Mouse (Mus musculus): ENCODE results near the gene Rims4. TPM values are rescaled to one million over a fixed set of nuclear protein-coding genes. Genes with fewer than 3 reads are reported as not detected.
A peak's percentile ranks its signal among the peaks of the same experiment; 100 is the strongest.

The Rims4 gene
- 100 to 1,000 TPM; 171 to 180 TPM for total RNA-seq (2021)
- long read RNA-seq, experiment 1, full-length matches to known transcripts = 49 of 141 reads
- long read RNA-seq, experiment 1, partial matches to known transcripts = 7 of 141 reads
- long read RNA-seq, experiment 1, other reads (novel, unspliced or antisense) = 85 of 141 reads
- long read RNA-seq, experiment 2, full-length matches to known transcripts = 14 of 37 reads
- long read RNA-seq, experiment 2, partial matches to known transcripts = 1 of 37 reads
- long read RNA-seq, experiment 2, other reads (novel, unspliced or antisense) = 22 of 37 reads

- DNase-seq = peak; percentile 92 to 94
Observed at GRCm38 (mm10) chr2:163918317-163919258, at the start of gene Rims4. Gene Rims4 (minus strand): TSS chr2:163918683.

DNA sequence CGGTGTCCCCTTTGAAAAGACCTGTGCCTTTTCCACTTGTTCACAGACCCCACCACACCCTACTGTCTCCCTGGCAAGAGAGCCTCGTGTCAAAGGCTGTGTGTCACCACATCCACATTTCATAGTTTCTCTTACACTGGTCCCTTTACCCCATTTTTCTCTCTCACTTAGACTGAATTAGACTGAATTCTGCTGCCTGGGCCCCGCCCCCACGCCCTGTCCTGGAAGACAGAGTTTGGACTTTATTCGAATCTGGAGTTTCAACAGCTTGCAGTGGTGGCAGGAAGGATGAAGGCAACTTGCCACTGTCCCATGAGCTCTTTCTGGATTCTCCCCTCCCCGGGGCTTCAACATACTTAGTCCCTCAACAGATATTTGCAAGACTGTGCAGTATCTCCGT is 47.2 kb upstream of the Rims4 start:
- DNase-seq = peak in 1 of 2 experiments; percentile 28

- peak; percentile 76 to 78 for DNase-seq
Observed at GRCm38 (mm10) chr2:163964606-163965560, 46.4 kb upstream of the Rims4 start.

- no peak for DNase-seq
Observed at GRCm38 (mm10) chr2:163953622-163954310, 35.3 kb upstream of the Rims4 start.

- DNase-seq = peak; percentile 80 to 81
Observed at GRCm38 (mm10) chr2:163951770-163952169, 33.3 kb upstream of the Rims4 start.

GRCm38 (mm10) chr2:163947976-163948375 is 29.5 kb upstream of the Rims4 start:
- no peak for DNase-seq

DNA sequence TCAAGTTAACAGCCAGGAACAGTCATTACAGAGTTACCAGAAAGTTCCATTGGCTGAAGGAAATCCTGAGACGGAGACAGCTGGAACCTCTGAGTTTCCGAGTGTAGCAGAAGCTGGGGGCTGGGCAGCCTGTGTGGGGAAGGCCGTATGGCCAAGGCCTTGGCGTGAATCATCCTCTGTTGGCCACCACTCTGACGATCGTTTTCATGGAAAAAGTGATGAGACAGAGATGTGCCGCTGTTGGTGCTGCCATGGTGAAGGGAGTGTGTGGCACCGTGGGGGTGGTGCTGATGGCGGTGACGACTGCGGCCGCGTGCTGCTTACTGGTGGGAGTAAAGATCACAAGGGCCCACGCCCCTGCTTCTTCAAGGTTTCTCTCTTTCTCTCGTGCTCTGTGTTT is 27.7 kb upstream of the Rims4 start:
- DNase-seq = peak; percentile 92

- peak; percentile 62 to 71 for DNase-seq
Observed at GRCm38 (mm10) chr2:163944511-163944910, 26.0 kb upstream of the Rims4 start.

DNA sequence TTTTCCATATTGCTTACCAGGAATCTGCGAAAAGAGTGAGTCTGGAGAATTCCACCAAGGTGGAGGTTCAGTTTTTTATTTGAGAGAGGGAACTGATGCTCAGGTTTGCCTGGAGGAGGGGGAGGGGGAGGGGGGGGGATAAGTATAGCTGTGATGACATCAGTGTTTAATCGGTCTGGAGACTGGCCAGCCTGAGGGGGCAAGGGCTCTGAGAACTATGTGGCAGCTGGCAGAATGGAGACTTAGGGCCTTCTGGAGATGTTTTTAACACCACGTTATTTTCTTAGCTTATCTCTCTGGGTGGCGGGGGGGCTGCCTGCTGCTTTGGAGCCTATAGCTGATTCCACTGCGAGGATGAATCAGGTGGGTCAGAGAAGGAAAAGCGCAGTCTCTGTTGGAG is 24.6 kb upstream of the Rims4 start:
- DNase-seq = peak in 1 of 2 experiments; percentile 27

DNA sequence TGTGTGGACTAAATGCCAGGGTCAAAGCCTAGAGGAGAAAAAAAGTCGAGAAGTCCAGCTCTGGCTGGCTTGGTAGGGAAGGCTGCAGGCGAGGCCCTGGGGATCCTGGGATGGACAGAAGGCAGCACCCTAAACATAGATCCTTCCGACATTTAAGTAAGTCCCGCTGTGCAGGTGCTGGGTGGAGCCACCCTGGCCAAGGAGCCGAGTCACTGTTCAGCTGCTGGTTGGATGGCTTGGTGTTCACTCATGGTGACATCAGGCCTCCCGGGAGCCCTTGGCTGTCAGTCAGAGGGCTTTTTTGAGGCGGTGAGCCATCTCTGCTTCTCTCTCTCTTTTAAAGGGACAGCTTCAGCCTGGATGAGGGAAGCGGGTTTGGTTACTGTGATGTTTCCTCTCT is 21.0 kb upstream of the Rims4 start:
- DNase-seq = peak; percentile 87 to 88

- peak in 1 of 2 experiments; percentile 29 for DNase-seq
Observed at GRCm38 (mm10) chr2:163932151-163932550, 13.7 kb upstream of the Rims4 start.

DNA sequence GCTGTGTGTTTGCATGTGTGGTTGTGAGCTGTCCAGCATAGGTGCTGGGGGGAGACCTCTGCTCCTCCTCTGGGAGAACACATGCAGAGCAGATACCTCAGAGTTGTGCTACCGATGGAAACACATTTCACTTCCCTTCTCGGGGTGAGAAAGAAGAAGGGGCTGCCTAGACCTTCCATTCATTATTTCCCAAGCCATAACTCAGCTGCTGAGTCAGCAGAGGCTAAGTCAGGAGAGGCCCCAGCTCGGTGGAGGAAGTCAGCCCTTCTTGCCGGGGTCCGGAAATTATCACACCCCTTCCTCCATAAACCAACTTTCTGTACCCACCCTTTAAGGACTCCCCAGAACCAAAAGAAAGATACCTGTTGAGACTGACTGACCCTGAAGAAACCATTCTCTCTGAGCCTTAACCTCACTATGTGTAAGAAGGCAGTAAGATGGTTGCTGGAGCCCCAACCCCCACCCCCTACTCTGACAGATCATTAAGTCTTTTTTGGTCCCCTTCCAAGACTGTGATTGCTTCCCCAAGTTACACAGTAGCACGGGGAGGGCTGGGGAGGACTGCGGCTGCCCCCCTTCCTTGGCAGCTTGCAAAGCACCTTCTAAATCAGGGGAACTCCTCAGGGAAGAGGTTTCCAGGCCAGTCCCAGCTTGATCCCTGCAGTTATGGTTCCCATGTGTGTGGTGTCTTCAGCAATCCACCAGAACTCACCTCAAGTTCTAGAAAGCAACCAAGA is 10.1 kb upstream of the Rims4 start:
- DNase-seq = no peak

DNA sequence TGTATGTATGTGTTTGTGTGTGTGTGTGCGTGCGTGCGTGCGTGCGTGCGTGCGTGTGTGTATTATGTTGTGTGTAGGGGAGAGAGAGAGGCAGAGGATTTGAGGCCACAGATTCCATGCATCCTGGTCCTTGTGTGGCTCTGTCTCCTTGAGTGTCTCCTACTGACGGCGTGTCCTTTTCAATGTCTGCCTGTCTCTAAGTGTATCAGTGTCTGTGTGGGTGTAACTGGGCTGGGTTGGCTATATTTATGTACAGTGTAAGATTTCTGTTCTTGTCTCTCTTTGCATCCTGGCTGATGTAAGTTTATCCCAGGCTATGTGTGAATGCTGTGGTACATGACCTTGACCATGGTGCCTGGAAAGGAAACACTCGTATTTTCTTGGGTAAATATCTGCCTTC is 6.6 kb upstream of the Rims4 start:
- DNase-seq = no peak

- no peak for DNase-seq
Observed at GRCm38 (mm10) chr2:163924531-163924930, 6.0 kb upstream of the Rims4 start.

GRCm38 (mm10) chr2:163923113-163923512 is 4.6 kb upstream of the Rims4 start:
- peak in 1 of 2 experiments; percentile 50 for DNase-seq

DNA sequence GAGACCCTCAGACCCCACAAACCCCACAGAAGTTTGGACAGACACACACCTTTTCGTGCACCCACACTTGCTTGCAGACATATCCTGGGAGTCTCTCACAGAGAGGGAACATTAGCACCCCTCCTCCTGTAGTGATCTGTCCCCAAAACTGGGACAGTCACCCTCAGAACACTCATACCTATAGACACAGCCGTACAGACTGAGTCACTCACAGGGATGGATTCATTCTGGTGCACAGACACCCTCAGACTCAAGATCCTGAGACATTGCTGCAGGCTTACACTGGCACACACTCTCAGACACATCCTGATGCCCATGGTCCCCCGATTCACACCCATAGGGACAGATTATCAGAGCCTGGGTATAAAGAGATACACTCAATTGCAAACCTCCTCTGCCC is 1.1 kb upstream of the Rims4 start:
- DNase-seq = no peak

GRCm38 (mm10) chr2:163916703-163917102 is 1.8 kb downstream of the Rims4 start:
- DNase-seq = no peak

DNA sequence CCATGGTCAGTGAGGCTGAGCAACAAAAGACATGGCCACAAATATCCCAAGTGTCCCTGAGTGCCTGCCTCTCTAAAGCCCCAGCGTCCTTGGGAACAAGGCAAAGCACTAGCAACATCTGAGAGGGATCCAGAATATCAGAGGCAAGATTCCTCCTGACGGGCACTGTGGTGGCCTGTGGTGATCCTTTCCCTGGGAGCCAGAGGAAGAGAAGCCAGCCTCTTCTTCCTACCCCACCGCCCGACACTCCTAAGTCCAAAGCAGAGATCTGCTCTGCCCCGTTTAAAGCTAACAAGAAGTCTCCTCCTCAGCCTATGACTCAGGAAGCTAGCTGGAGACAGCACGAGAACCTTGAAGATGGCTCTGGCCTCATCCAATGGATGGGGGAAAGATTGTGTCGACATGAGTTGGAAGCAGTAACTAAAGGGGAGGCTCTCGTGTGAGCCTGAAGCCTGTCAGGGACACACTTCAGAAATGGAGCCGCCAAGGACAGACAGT is 3.1 kb downstream of the Rims4 start:
- DNase-seq = peak; percentile 55 to 72

- no peak for DNase-seq
Observed at GRCm38 (mm10) chr2:163914107-163914506, 4.4 kb downstream of the Rims4 start.

DNA sequence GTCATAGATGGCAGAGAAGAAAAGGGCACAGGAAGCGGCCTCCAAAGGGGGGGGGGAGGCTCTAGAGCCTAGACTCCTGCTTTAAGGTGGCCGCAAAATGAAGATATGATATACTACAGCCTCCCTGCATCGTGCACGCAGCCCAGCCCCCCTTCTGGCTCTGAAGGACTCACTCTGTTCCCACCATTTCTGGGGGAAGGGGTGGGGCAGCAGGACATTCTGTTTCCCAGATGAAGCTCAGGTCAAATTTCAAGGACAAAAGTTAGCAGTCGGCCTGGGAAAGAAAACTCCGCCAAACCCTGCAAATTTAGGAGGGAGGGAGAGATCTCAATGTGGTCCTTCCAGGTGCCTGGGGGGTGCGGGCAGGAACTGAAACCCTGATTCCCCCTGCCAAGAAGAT is 4.8 kb downstream of the Rims4 start:
- DNase-seq = peak in 1 of 2 experiments; percentile 59
